Mouse (Mus musculus) kidney, embryonic 16.5 days (tissue): ENCODE measurements around the gene Ada. TPM values are rescaled to one million over a fixed set of nuclear protein-coding genes. Genes with fewer than 3 reads are reported as not detected.

Source experiments
- ATAC-seq: fragments of 200-750 bp; cut with Nextera tagmentation; 2 replicates; pipeline ENCODE4 v1.8.0; 2017; ENCODE audit warnings: moderate TSS enrichment; ENCODE audit not compliant: low FRiP score, low TSS enrichment
- H3K27ac ChIP-seq: fragments of 300-500 bp; sonication (generic); 2 replicates; pipeline ENCODE4 v1.5.1; 2014; ENCODE audit warnings: low read length
- H3K27me3 ChIP-seq: fragments of 300-500 bp; sonication (generic); 2 replicates; pipeline ENCODE4 v1.6.1; 2014; ENCODE audit warnings: low read length, control low read depth, mixed read lengths; ENCODE audit not compliant: insufficient read depth
- H3K36me3 ChIP-seq: fragments of 300-500 bp; sonication (generic); 2 replicates; pipeline ENCODE4 v1.6.1; 2014; ENCODE audit warnings: low read length, control low read depth, mixed read lengths; ENCODE audit not compliant: insufficient read depth
- H3K4me1 ChIP-seq: fragments of 300-500 bp; sonication (generic); 2 replicates; pipeline ENCODE4 v1.6.1; 2014; ENCODE audit warnings: low read length, control low read depth, mixed read lengths; ENCODE audit not compliant: insufficient read depth
- H3K4me2 ChIP-seq: fragments of 300-500 bp; sonication (generic); replicated peaks from 2 replicates; pipeline ENCODE4 v1.6.1; 2014; ENCODE audit warnings: low read depth, low read length
- H3K4me3 ChIP-seq: fragments of 300-500 bp; sonication (generic); 2 replicates; pipeline ENCODE4 v1.5.1; 2014; ENCODE audit warnings: mild to moderate bottlenecking, low read length
- H3K9ac ChIP-seq: fragments of 300-500 bp; sonication (generic); replicated peaks from 2 replicates; pipeline ENCODE4 v1.6.1; 2014; ENCODE audit warnings: low read length
- H3K9me3 ChIP-seq: fragments of 300-500 bp; sonication (generic); 2 replicates; pipeline ENCODE4 v1.6.1; 2016; ENCODE audit warnings: low read length, control low read depth
- WGBS: fragments of 180-500 bp; shearing (Covaris S2); extraction: QIAGEN DNeasy Blood & Tissue Kit; methylation state at CpG from one replicate; pipeline ENCODE4 v1.1.7; 2014; 5-methylcytosine and 5-hydroxymethylcytosine counted together
- polyA plus RNA-seq: library from polyadenylated mRNA; unstranded; fragments of >200 nt; fragmentation: Nextera tagmentation; extraction: Ambion mirVana; gene quantifications from 2 replicates; pipeline ENCODE4 v1.2.1, GENCODE M21; 2015

Gene Ada
- polyA plus RNA-seq, 1 experiment from 2014 or later, result 13.3 TPM

GRCm38 (mm10) chr2:163770731-163771130 is 20.7 kb upstream of the Ada start:
- Histone ChIP-seq H3K4me2 (no peak overlapping the region), H3K27me3 (no peaks in the 10 kb centered on the region), H3K9ac (no peak overlapping the region), H3K4me1 (no peaks in the 10 kb centered on the region), H3K36me3 (no peaks in the 10 kb centered on the region), H3K9me3 (no peaks in the 10 kb centered on the region), H3K4me3 (no peak overlapping the region), H3K27ac (no peak overlapping the region)
- WGBS, result 90% methylated on average over 8 of the region's 8 CpGs
- ATAC-seq, result no peak

GRCm38 (mm10) chr2:163766890-163767289 is 16.9 kb upstream of the Ada start:
- H3K27me3 ChIP-seq, result no peaks in the 10 kb centered on the region
- 81% methylated on average over 1 of the region's 1 CpGs for WGBS
- no peaks in the 10 kb centered on the region for H3K36me3 ChIP-seq
- no peak overlapping the region for H3K4me3 ChIP-seq
- no peaks in the 10 kb centered on the region for H3K9me3 ChIP-seq
- no peak overlapping the region for H3K4me2 ChIP-seq
- no peak for ATAC-seq
- no peak overlapping the region for H3K27ac ChIP-seq
- no peaks in the 10 kb centered on the region for H3K4me1 ChIP-seq
- no peak overlapping the region for H3K9ac ChIP-seq

GRCm38 (mm10) chr2:163766261-163766660 is 16.2 kb upstream of the Ada start:
- Histone ChIP-seq H3K9me3 (no peaks in the 10 kb centered on the region), H3K4me1 (no peaks in the 10 kb centered on the region), H3K9ac (no peak overlapping the region), H3K27ac (no peak overlapping the region), H3K36me3 (no peaks in the 10 kb centered on the region), H3K27me3 (no peaks in the 10 kb centered on the region), H3K4me2 (no peak overlapping the region), H3K4me3 (no peak overlapping the region)
- ATAC-seq, result no peak

- Histone ChIP-seq H3K36me3 (no peaks in the 10 kb centered on the region), H3K27me3 (no peaks in the 10 kb centered on the region), H3K9me3 (no peaks in the 10 kb centered on the region), H3K4me1 (no peaks in the 10 kb centered on the region; the same call in 1 of the 2 replicates), H3K27ac (no peak overlapping the region), H3K9ac (no peak overlapping the region), H3K4me3 (no peak overlapping the region), H3K4me2 (no peak overlapping the region)
- WGBS, result 69% methylated on average over 7 of the region's 7 CpGs
- no peak for ATAC-seq
These were observed 11.4 kb upstream of the Ada start for GRCm38 (mm10) chr2:163761402-163761801.

- no peak for ATAC-seq
- WGBS, result 83% methylated on average over 6 of the region's 6 CpGs
- H3K27ac ChIP-seq, result no peak overlapping the region
- no peak overlapping the region for H3K4me3 ChIP-seq
- no peaks in the 10 kb centered on the region for H3K9me3 ChIP-seq
- H3K27me3 ChIP-seq, result no peaks in the 10 kb centered on the region
- H3K4me2 ChIP-seq, result no peak overlapping the region
- no peaks in the 10 kb centered on the region for H3K36me3 ChIP-seq
- peaks cover 4% of the 10 kb centered on the region; the same call in 1 of the 2 replicates for H3K4me1 ChIP-seq
- H3K9ac ChIP-seq, result no peak overlapping the region
These were observed 10.6 kb upstream of the Ada start for GRCm38 (mm10) chr2:163760589-163760988.

GRCm38 (mm10) chr2:163758146-163758545 is 8.1 kb upstream of the Ada start:
- H3K4me1 ChIP-seq, result peaks cover 4% of the 10 kb centered on the region; the same call in 1 of the 2 replicates
- H3K36me3 ChIP-seq, result no peaks in the 10 kb centered on the region
- no peak overlapping the region for H3K4me2 ChIP-seq
- H3K27ac ChIP-seq, result no peak overlapping the region
- WGBS, result 57% methylated on average over 2 of the region's 2 CpGs
- no peaks in the 10 kb centered on the region for H3K9me3 ChIP-seq
- no peak overlapping the region for H3K4me3 ChIP-seq
- H3K9ac ChIP-seq, result no peak overlapping the region
- no peaks in the 10 kb centered on the region for H3K27me3 ChIP-seq
- no peak for ATAC-seq

GRCm38 (mm10) chr2:163756723-163757122 is 6.7 kb upstream of the Ada start:
- Histone ChIP-seq H3K4me2 (no peak overlapping the region), H3K9ac (no peak overlapping the region), H3K27ac (peak overlapping the region; percentile 20; the same call in 1 of the 2 replicates), H3K36me3 (no peaks in the 10 kb centered on the region), H3K4me1 (peaks cover 4% of the 10 kb centered on the region; the same call in 1 of the 2 replicates), H3K9me3 (no peaks in the 10 kb centered on the region), H3K27me3 (0 out of 2 replicates have a peak, but pooled peaks cover under 1% of the 10 kb centered on the region), H3K4me3 (no peak overlapping the region)
- WGBS, result 49% methylated on average over 2 of the region's 2 CpGs
- ATAC-seq, result no peak; the same call in 1 of the 2 replicates

- 75% methylated on average over 5 of the region's 5 CpGs for WGBS
- Histone ChIP-seq H3K27ac (no peak overlapping the region), H3K36me3 (no peaks in the 10 kb centered on the region), H3K9ac (no peak overlapping the region), H3K4me2 (no peak overlapping the region), H3K4me3 (no peak overlapping the region), H3K27me3 (peaks cover 6% of the 10 kb centered on the region; the same call in 1 of the 2 replicates), H3K9me3 (no peaks in the 10 kb centered on the region), H3K4me1 (peaks cover 9% of the 10 kb centered on the region; the same call in 1 of the 2 replicates)
- no peak for ATAC-seq
These were observed 4.2 kb upstream of the Ada start for GRCm38 (mm10) chr2:163754228-163754627.

GRCm38 (mm10) chr2:163744801-163745570 is 5.1 kb downstream of the Ada start:
- H3K36me3 ChIP-seq, result no peaks in the 10 kb centered on the region
- 0 out of 2 replicates have a peak, but pooled peaks cover 5% of the 10 kb centered on the region for H3K4me1 ChIP-seq
- H3K9ac ChIP-seq, result no peak overlapping the region
- WGBS, result 78% methylated on average over 10 of the region's 10 CpGs
- no peak overlapping the region for H3K27ac ChIP-seq
- H3K27me3 ChIP-seq, result peaks cover 4% of the 10 kb centered on the region; the same call in 1 of the 2 replicates
- H3K4me2 ChIP-seq, result no peak overlapping the region
- no peaks in the 10 kb centered on the region for H3K9me3 ChIP-seq
- H3K4me3 ChIP-seq, result no peak overlapping the region
- no peak for ATAC-seq

GRCm38 (mm10) chr2:163743357-163743756 is 6.7 kb downstream of the Ada start:
- H3K27me3 ChIP-seq, result no peaks in the 10 kb centered on the region; the same call in 1 of the 2 replicates
- no peaks in the 10 kb centered on the region for H3K4me1 ChIP-seq
- H3K9me3 ChIP-seq, result no peaks in the 10 kb centered on the region
- no peak overlapping the region for H3K4me3 ChIP-seq
- WGBS, result 57% methylated on average over 6 of the region's 6 CpGs
- no peak overlapping the region for H3K4me2 ChIP-seq
- no peak overlapping the region for H3K27ac ChIP-seq
- no peaks in the 10 kb centered on the region for H3K36me3 ChIP-seq
- H3K9ac ChIP-seq, result no peak overlapping the region
- ATAC-seq, result no peak
